Mouse (Mus musculus) myocyte (in vitro differentiated cells): Measurements from ENCODE around the gene Ncf1. TPM values are rescaled to one million over a fixed set of nuclear protein-coding genes. Genes with fewer than 3 reads are reported as not detected.

ENCODE experiments used
- H3K27me3 ChIP-seq: one replicate; pipeline ENCODE4 v1.6.1; 2011; ENCODE audit not compliant: control insufficient read depth, insufficient read depth, insufficient read length
- H3K36me3 ChIP-seq: one replicate; pipeline ENCODE4 v1.6.1; 2011; ENCODE audit not compliant: control insufficient read depth, insufficient read depth
- H3K4me2 ChIP-seq: one replicate; pipeline ENCODE4 v1.6.1; 2011; ENCODE audit warnings: low read depth, control low read depth
- H3K4me3 ChIP-seq: one replicate; pipeline ENCODE4 v1.5.1; 2011; ENCODE audit warnings: mild to moderate bottlenecking, control low read depth, moderate library complexity
- H3K79me2 ChIP-seq: one replicate; pipeline ENCODE4 v1.6.1; 2011; ENCODE audit not compliant: control insufficient read depth, insufficient read depth
- H3ac ChIP-seq: one replicate; pipeline ENCODE4 v1.6.1; 2011; ENCODE audit not compliant: control insufficient read depth, insufficient read length
- CEBPB ChIP-seq: IDR thresholded peaks from 2 replicates; pipeline ENCODE4 v1.6.1; 2011; ENCODE audit warnings: mild to moderate bottlenecking, moderate library complexity; ENCODE audit not compliant: poor library complexity, insufficient read depth, severe bottlenecking
- E2F4 ChIP-seq: IDR thresholded peaks from one replicate; pipeline ENCODE4 v1.6.1; 2011; ENCODE audit warnings: mild to moderate bottlenecking, control low read depth, moderate library complexity; ENCODE audit not compliant: insufficient read depth
- MAX ChIP-seq: IDR thresholded peaks from one replicate; pipeline ENCODE4 v1.6.1; 2011; ENCODE audit warnings: low read depth, mild to moderate bottlenecking, control low read depth
- MYOD1 ChIP-seq, 3 experiments: IDR thresholded peaks; one replicate each; pipeline ENCODE4 v1.6.1; 2011; ENCODE audit warnings: control low read depth in 2 of 3, low read depth in 2 of 3, mild to moderate bottlenecking in 2 of 3, moderate library complexity in 1 of 3; ENCODE audit not compliant: insufficient read length in 2 of 3, control insufficient read depth in 1 of 3
- MYOG ChIP-seq, 3 experiments: IDR thresholded peaks; one replicate each; pipeline ENCODE4 v1.6.1; 2011; ENCODE audit warnings: control low read depth in 2 of 3, low read depth in 2 of 3, mild to moderate bottlenecking in 2 of 3; ENCODE audit not compliant: insufficient read length in 2 of 3, control insufficient read depth in 1 of 3, insufficient read depth in 1 of 3
- POLR2A ChIP-seq: IDR thresholded peaks from one replicate; pipeline ENCODE4 v1.6.1; 2011; ENCODE audit warnings: low read depth, mild to moderate bottlenecking, control low read depth, moderate library complexity; ENCODE audit not compliant: insufficient read length
- POLR2AphosphoS2 ChIP-seq: IDR thresholded peaks from one replicate; pipeline ENCODE4 v1.6.1; 2011; ENCODE audit warnings: low read depth, control low read depth; ENCODE audit not compliant: insufficient read length
- REST ChIP-seq: IDR thresholded peaks from one replicate; pipeline ENCODE4 v1.6.1; 2011; ENCODE audit warnings: mild to moderate bottlenecking, control low read depth, moderate library complexity; ENCODE audit not compliant: insufficient read depth, insufficient read length
- SRF ChIP-seq: IDR thresholded peaks from one replicate; pipeline ENCODE4 v1.6.1; 2011; ENCODE audit warnings: low read depth; ENCODE audit not compliant: control insufficient read depth, insufficient read length
- TCF12 ChIP-seq: IDR thresholded peaks from one replicate; pipeline ENCODE4 v1.6.1; 2011; ENCODE audit warnings: mild to moderate bottlenecking, control low read depth; ENCODE audit not compliant: poor library complexity, insufficient read depth, severe bottlenecking
- TCF3 ChIP-seq: IDR thresholded peaks from one replicate; pipeline ENCODE4 v1.6.1; 2011; ENCODE audit warnings: low read depth, control low read depth; ENCODE audit not compliant: insufficient read length
- USF1 ChIP-seq: IDR thresholded peaks from one replicate; pipeline ENCODE4 v1.6.1; 2011; ENCODE audit warnings: low read depth, mild to moderate bottlenecking, control low read depth, moderate library complexity
- polyA plus RNA-seq: library from polyadenylated mRNA; unstranded; fragments of >200 nt; fragmentation: generic; extraction: Trizol; gene quantifications from one replicate; pipeline ENCODE4 v1.2.1, GENCODE M21; 2012; ENCODE audit warnings: missing spikeins

Ncf1 gene
- polyA plus RNA-seq, 1 experiment: 1.4 TPM

DNA sequence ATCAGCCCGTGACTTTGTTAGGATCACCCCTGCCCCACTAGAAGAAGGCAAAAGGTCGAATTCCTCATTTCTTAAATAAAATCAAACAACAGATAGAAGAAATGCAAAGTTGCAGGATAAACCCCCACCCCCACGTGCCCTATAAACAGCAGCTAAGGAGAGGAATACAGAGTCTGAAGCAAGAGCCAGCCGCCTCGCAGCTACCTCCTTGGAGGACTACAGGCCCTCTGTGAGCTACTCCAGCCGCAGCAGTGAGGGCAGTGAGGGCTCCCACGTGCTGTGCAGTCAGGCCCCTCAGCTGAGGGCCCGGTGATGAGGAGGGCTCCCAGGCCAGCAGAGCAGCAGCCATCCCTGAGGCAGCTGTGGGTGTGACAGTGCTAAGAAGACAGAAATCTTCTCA lies 44.3 kb upstream of the Ncf1 start:
- Histone ChIP-seq H3K4me2 (no peak overlapping the region), H3ac (no peak overlapping the region), H3K27me3 (no peaks in the 10 kb centered on the region), H3K36me3 (peaks cover 15% of the 10 kb centered on the region), H3K79me2 (no peaks in the 10 kb centered on the region), H3K4me3 (no peak overlapping the region)
- no peak for TF ChIP-seq MAX
- no peak for TF ChIP-seq CEBPB
- no peak for TF ChIP-seq POLR2AphosphoS2
- no peak for TF ChIP-seq USF1
- no peak for TF ChIP-seq SRF
- no peak for TF ChIP-seq TCF3
- no peak for TF ChIP-seq REST
- TF ChIP-seq POLR2A: no peak
- TF ChIP-seq TCF12: no peak
- TF ChIP-seq MYOD1 (IDR thresholded peaks at IDR 0.05; ENCODE audit: control insufficient read depth in 1 of 3, insufficient read length in 2 of 3, low read depth in 2 of 3): no peak
- TF ChIP-seq E2F4: no peak

DNA sequence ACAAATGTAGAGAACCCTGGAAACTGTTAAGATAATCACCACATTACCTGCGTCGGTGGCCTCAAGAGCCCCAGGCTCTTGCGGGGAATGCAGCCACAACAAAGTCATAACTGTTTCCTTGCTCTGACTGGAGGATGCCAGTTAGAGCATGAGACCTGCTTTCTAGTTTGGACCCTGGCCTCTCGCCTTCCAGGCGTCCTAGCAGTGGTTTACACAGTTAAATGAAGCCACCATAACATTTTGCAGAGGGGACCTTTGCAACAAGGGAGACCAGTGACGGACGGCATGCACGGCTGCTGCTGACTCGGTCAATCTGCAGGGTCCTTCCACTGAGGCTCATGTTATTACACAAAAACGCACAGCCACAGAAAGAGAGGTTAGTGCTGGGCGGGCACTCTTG lies 43.3 kb upstream of the Ncf1 start:
- Histone ChIP-seq H3K36me3 (peaks cover 15% of the 10 kb centered on the region), H3K4me3 (no peak overlapping the region), H3K4me2 (no peak overlapping the region), H3K79me2 (no peaks in the 10 kb centered on the region), H3ac (no peak overlapping the region), H3K27me3 (no peaks in the 10 kb centered on the region)
- TF ChIP-seq MAX (no peak), POLR2AphosphoS2 (no peak), CEBPB (no peak), REST (no peak), POLR2A (no peak), MYOD1 (IDR thresholded peaks at IDR 0.05; ENCODE audit: control insufficient read depth in 1 of 3, insufficient read length in 2 of 3, low read depth in 2 of 3) (no peak), TCF3 (no peak), USF1 (no peak), SRF (no peak), TCF12 (no peak), E2F4 (no peak), MYOG (IDR thresholded peaks at IDR 0.05; ENCODE audit: control insufficient read depth in 1 of 3, insufficient read depth in 1 of 3, insufficient read length in 2 of 3, low read depth in 2 of 3) (no peak)

DNA sequence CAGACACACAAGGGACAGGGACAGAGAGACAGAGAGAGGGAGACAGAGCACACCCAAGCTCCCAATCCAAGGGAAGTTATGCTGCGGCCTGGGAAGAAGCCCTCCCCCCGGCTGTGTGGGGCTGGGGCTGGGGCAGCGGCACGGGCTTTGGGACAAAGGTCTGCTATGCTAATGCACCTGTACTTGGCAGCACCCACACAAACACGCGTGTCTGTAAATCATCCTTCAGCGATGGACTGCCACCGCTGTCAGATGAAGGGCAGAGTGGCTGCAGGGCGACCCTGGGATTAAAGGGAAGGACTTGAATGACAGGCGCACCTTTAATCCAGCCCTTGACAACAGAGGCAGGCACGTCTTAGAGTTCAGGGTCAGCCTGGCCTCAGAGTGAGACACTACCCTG lies 42.0 kb upstream of the Ncf1 start:
- no peak overlapping the region for H3K4me2 ChIP-seq
- H3K27me3 ChIP-seq: no peaks in the 10 kb centered on the region
- peak; percentile 20 for TF ChIP-seq POLR2AphosphoS2
- no peak for TF ChIP-seq USF1
- H3K79me2 ChIP-seq: no peaks in the 10 kb centered on the region
- no peak overlapping the region for H3ac ChIP-seq
- peaks cover 21% of the 10 kb centered on the region for H3K36me3 ChIP-seq
- no peak overlapping the region for H3K4me3 ChIP-seq

DNA sequence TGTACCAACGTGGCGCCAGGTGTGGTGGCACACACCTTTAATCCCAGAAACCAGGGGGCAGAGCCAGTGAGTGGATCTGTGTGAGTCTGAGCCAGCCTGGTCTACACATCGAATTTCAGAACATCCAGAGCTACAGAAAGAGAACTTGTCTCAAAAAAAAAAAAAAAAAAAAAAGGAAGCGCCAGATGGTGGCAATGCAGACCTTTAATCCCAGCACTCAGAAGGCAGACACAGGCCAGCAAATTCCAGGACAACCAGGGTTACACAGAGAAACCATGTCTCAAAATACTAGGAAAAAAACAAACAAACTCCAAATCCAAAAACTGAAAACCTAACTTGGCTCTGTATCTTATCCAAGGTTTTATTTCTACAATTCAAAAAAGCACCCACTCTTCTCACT lies 41.1 kb upstream of the Ncf1 start:
- no peak overlapping the region for H3ac ChIP-seq
- H3K4me3 ChIP-seq: no peak overlapping the region
- TF ChIP-seq USF1 (no peak), MYOD1 (IDR thresholded peaks at IDR 0.05; ENCODE audit: control insufficient read depth in 1 of 3, insufficient read length in 2 of 3, low read depth in 2 of 3) (no peak), CEBPB (no peak), POLR2AphosphoS2 (no peak), MYOG (IDR thresholded peaks at IDR 0.05; ENCODE audit: control insufficient read depth in 1 of 3, insufficient read depth in 1 of 3, insufficient read length in 2 of 3, low read depth in 2 of 3) (no peak), POLR2A (no peak), TCF12 (no peak), TCF3 (no peak), REST (no peak), E2F4 (no peak), MAX (no peak), SRF (no peak)
- no peaks in the 10 kb centered on the region for H3K27me3 ChIP-seq
- H3K79me2 ChIP-seq: no peaks in the 10 kb centered on the region
- H3K4me2 ChIP-seq: no peak overlapping the region
- peaks cover 16% of the 10 kb centered on the region for H3K36me3 ChIP-seq

GRCm38 (mm10) chr5:134269751-134270150 lies 40.3 kb upstream of the Ncf1 start:
- TF ChIP-seq MYOG (IDR thresholded peaks at IDR 0.05; ENCODE audit: control insufficient read depth in 1 of 3, insufficient read depth in 1 of 3, insufficient read length in 2 of 3, low read depth in 2 of 3): no peak
- TF ChIP-seq POLR2AphosphoS2: no peak
- H3K27me3 ChIP-seq: no peaks in the 10 kb centered on the region
- no peak overlapping the region for H3ac ChIP-seq
- H3K4me3 ChIP-seq: no peak overlapping the region
- no peak overlapping the region for H3K4me2 ChIP-seq
- H3K79me2 ChIP-seq: no peaks in the 10 kb centered on the region
- peaks cover 16% of the 10 kb centered on the region for H3K36me3 ChIP-seq

- no peak overlapping the region for H3ac ChIP-seq
- H3K4me2 ChIP-seq: no peak overlapping the region
- H3K4me3 ChIP-seq: no peak overlapping the region
- H3K79me2 ChIP-seq: no peaks in the 10 kb centered on the region
- H3K36me3 ChIP-seq: peaks cover 26% of the 10 kb centered on the region
- no peaks in the 10 kb centered on the region for H3K27me3 ChIP-seq
- TF ChIP-seq E2F4 (no peak), MYOD1 (IDR thresholded peaks at IDR 0.05; ENCODE audit: control insufficient read depth in 1 of 3, insufficient read length in 2 of 3, low read depth in 2 of 3) (no peak), TCF3 (no peak), POLR2A (no peak), REST (no peak), MAX (no peak), MYOG (IDR thresholded peaks at IDR 0.05; ENCODE audit: control insufficient read depth in 1 of 3, insufficient read depth in 1 of 3, insufficient read length in 2 of 3, low read depth in 2 of 3) (no peak), POLR2AphosphoS2 (no peak), CEBPB (no peak), SRF (no peak), USF1 (no peak), TCF12 (no peak)
These were observed 39.3 kb upstream of the Ncf1 start for GRCm38 (mm10) chr5:134268751-134269150.
